Mouse (Mus musculus) midbrain, embryonic 16.5 days (tissue): ENCODE data around the gene Kif1b. TPM values are rescaled to one million over a fixed set of nuclear protein-coding genes. Genes with fewer than 3 reads are reported as not detected.
A peak's percentile ranks its signal among the peaks of the same experiment; 100 is the strongest.
"Not testable (repeated sequence)": the region's sequence is repeated elsewhere in the genome, so short reads cannot be mapped to it uniquely, and the experiment has no call there.

Experiments used
- ATAC-seq: fragments of 200-750 bp; cut with Nextera tagmentation; 2 replicates; pipeline ENCODE4 v1.8.0; 2017; ENCODE audit warnings: moderate TSS enrichment
- H3K27ac ChIP-seq: fragments of 300-500 bp; sonication (generic); 2 replicates; pipeline ENCODE4 v1.5.1; 2014; ENCODE audit warnings: mild to moderate bottlenecking, low read length, mixed read lengths
- H3K27me3 ChIP-seq: fragments of 300-500 bp; sonication (generic); 2 replicates; pipeline ENCODE4 v1.6.1; 2014; ENCODE audit warnings: low read depth, low read length, mixed read lengths; ENCODE audit not compliant: control insufficient read depth, insufficient read depth
- H3K36me3 ChIP-seq: fragments of 300-500 bp; sonication (generic); 2 replicates; pipeline ENCODE4 v1.6.1; 2014; ENCODE audit warnings: mild to moderate bottlenecking, low read length, moderate library complexity, mixed read lengths; ENCODE audit not compliant: control insufficient read depth, insufficient read depth
- H3K4me1 ChIP-seq: fragments of 300-500 bp; sonication (generic); 2 replicates; pipeline ENCODE4 v1.6.1; 2014; ENCODE audit warnings: mild to moderate bottlenecking, low read length, mixed read lengths; ENCODE audit not compliant: control insufficient read depth, insufficient read depth
- H3K4me2 ChIP-seq: fragments of 300-500 bp; sonication (generic); 2 replicates; pipeline ENCODE4 v1.6.1; 2014; ENCODE audit warnings: mild to moderate bottlenecking, low read length, mixed read lengths
- H3K4me3 ChIP-seq: fragments of 300-500 bp; sonication (generic); 2 replicates; pipeline ENCODE4 v1.5.1; 2014; ENCODE audit warnings: low read depth, mild to moderate bottlenecking, low read length, moderate library complexity, mixed read lengths
- H3K9ac ChIP-seq: fragments of 300-500 bp; sonication (generic); 2 replicates; pipeline ENCODE4 v1.6.1; 2014; ENCODE audit warnings: low read depth, low read length, mixed read lengths
- H3K9me3 ChIP-seq: fragments of 300-500 bp; sonication (generic); replicated peaks from 2 replicates; pipeline ENCODE4 v1.6.1; 2014; ENCODE audit warnings: mild to moderate bottlenecking, low read length, mixed read lengths; ENCODE audit not compliant: control insufficient read depth, poor library complexity, severe bottlenecking
- WGBS: fragments of 180-500 bp; shearing (Covaris S2); extraction: QIAGEN DNeasy Blood & Tissue Kit; methylation state at CpG from one replicate; pipeline ENCODE4 v1.1.7; 2014; 5-methylcytosine and 5-hydroxymethylcytosine counted together
- polyA plus RNA-seq: library from polyadenylated mRNA; unstranded; fragments of >200 nt; fragmentation: Nextera tagmentation; extraction: Ambion mirVana; gene quantifications from 2 replicates; pipeline ENCODE4 v1.2.1, GENCODE M21; 2015

Kif1b gene
- polyA plus RNA-seq, 1 experiment from 2014 or later: 118 TPM

DNA sequence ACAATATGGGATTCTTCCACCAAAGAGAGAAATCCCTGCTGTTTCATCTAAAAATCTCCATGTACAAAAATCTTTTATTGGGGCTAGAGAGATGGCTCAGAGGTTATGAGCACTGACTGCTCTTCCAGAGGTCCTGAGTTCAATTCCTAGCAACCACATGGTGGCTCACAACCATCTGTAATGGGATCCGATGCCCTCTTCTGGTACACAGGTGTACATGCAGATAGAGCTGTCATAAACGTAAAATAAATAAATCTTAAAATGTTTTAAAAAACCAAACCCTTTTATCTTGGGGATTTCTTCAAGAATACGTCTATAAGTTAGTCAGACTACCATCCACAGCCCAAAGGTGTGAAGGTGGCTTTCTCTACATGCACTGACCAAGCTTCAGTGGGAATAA, 78.8 kb downstream of the Kif1b start:
- not testable (repeated sequence) for ATAC-seq
- H3K36me3 ChIP-seq: peaks cover 23% of the 10 kb centered on the region
- WGBS: 97% methylated on average over 3 of the region's 3 CpGs

DNA sequence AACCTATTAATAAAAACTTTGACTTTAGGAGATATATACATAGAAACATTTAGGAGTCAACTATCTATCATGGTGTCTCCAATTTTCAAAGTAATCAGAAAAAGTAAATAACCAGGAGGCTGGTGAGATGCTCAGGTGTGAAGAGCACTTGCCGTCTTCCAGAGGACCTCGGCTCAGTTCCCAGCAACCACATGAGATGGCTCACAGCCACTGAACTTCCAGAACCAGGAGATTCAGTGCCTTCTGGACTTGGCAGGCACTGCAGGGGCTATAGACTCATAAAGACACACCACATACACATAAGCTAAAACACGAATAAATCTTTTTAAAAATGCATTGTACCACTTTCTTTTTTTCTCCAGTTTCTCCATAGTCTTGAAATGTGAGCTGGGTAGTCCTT, 79.2 kb downstream of the Kif1b start:
- Histone ChIP-seq H3K4me2 (no peak overlapping the region), H3K9me3 (no peaks in the 10 kb centered on the region), H3K9ac (no peak overlapping the region), H3K4me3 (no peak overlapping the region), H3K27me3 (no peaks in the 10 kb centered on the region), H3K27ac (no peak overlapping the region), H3K36me3 (peaks cover 26% of the 10 kb centered on the region), H3K4me1 (no peaks in the 10 kb centered on the region)
- ATAC-seq: no peak
- WGBS: 97% methylated on average over 3 of the region's 3 CpGs

More for the DNA sequence above, 78.8 kb downstream of the Kif1b start:
- not testable (repeated sequence) for H3K27ac ChIP-seq, H3K9me3 ChIP-seq, H3K4me1 ChIP-seq, H3K27me3 ChIP-seq, H3K4me3 ChIP-seq, H3K4me2 ChIP-seq, H3K9ac ChIP-seq

DNA sequence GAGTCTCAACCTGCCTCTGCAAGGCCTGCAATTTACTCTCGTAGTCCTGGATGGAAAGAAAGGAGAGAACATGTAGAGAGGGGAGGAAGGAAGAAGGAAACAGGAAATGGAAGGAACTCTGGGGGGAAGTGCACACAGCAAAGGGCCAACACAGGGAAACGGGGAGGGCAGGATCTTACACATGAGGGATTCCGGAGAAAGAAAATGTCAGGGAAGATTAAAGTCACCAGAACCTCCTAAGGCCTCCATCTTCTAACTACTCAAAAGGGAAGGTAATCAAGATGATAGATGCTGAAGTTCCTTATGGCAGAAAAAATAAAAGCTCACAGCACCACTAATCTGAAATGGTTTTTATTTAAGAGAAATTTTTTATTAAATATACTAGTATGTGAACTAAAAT, 81.2 kb downstream of the Kif1b start:
- ATAC-seq: no peak

DNA sequence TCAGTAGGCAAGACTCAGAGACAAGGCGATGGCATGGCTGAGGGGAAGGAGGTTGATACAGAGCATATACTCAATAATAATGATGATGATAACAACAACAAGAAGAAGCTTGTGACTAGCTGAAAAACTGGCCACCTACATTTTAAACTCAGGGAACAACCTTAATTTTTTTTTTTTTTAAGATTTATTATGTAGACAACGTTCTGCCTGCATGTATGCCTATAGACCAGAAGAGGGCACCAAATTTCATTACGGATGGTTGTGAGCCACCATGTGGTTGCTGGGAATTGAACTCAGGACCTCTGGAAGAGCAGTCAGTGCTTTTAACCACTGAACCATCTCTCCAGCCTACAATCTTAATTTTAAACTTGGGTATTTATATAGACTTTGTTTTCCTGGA, 84.0 kb downstream of the Kif1b start:
- peaks cover 39% of the 10 kb centered on the region for H3K36me3 ChIP-seq
- no peaks in the 10 kb centered on the region for H3K9me3 ChIP-seq
- H3K4me3 ChIP-seq: no peak overlapping the region
- H3K9ac ChIP-seq: no peak overlapping the region
- no peak overlapping the region for H3K27ac ChIP-seq
- peaks cover 10% of the 10 kb centered on the region for H3K4me1 ChIP-seq
- WGBS: 93% methylated on average over 3 of the region's 3 CpGs
- no peak for ATAC-seq
- H3K27me3 ChIP-seq: no peaks in the 10 kb centered on the region
- no peak overlapping the region for H3K4me2 ChIP-seq

More for the DNA sequence above, 81.2 kb downstream of the Kif1b start:
- Histone ChIP-seq H3K27me3 (no peaks in the 10 kb centered on the region), H3K27ac (no peak overlapping the region), H3K9me3 (no peaks in the 10 kb centered on the region), H3K4me2 (no peak overlapping the region), H3K4me1 (no peaks in the 10 kb centered on the region), H3K4me3 (no peak overlapping the region), H3K9ac (no peak overlapping the region), H3K36me3 (peaks cover 38% of the 10 kb centered on the region)
- WGBS: 76% methylated on average over 3 of the region's 3 CpGs

DNA sequence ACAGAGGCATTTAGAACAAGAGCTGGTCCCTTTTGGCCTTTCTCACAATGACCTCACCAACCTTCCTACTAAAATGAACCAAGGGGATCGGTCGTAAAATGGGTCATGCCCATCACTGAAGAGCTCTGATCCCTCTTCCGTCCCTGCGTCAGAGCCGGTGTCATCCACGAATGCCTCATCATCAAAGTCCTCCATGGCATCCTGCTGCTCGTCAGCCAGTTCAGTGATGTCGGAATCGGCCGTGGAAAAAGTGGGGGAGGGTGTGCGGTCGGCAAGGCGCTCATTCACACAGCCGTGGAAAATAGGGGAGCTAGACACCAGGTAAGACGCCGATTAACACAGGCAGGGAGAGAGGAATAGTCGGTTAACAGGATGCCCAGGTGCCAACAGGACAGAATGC, 87.0 kb downstream of the Kif1b start:
- no peak overlapping the region for H3K4me3 ChIP-seq
- H3K27me3 ChIP-seq: no peaks in the 10 kb centered on the region
- H3K4me2 ChIP-seq: no peak overlapping the region
- no peaks in the 10 kb centered on the region for H3K9me3 ChIP-seq
- 40% methylated on average over 17 of the region's 17 CpGs for WGBS
- H3K9ac ChIP-seq: 0 out of 2 replicates have a peak overlapping the region, but pooled peaks have one; percentile 21
- H3K36me3 ChIP-seq: peaks cover 43% of the 10 kb centered on the region
- no peak for ATAC-seq
- peak overlapping the region; percentile 75 for H3K27ac ChIP-seq
- peaks cover 10% of the 10 kb centered on the region for H3K4me1 ChIP-seq

DNA sequence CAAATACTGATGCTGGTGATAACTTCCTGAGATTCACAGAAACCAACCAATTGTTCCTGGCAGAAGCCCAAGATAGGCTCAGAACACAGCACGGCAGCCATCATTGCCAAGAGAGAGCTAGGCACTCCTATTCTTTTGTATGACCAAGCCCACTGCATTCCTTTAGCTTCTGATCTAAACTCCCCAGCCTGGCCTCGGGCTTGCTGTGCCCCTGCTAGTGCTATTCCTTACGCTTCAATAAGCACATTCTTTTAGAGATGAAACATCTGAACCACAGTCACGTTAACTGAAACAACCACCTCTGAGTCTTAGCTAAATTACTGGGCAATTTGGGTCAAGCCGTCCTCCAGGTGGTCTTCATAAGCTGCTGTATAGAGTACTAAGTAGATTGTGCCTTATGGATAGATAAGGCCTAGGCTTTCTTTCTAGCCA, 87.4 kb downstream of the Kif1b start:
- ATAC-seq: peak; percentile 68; the same call in 1 of the 2 replicates
- H3K36me3 ChIP-seq: peaks cover 44% of the 10 kb centered on the region
- no peaks in the 10 kb centered on the region for H3K9me3 ChIP-seq
- H3K4me2 ChIP-seq: no peak overlapping the region
- 0 out of 2 replicates have a peak overlapping the region, but pooled peaks have one; percentile 21 for H3K9ac ChIP-seq
- no peaks in the 10 kb centered on the region for H3K27me3 ChIP-seq
- WGBS: 12% methylated on average over 5 of the region's 5 CpGs
- H3K4me3 ChIP-seq: no peak overlapping the region
- peak overlapping the region; percentile 75 for H3K27ac ChIP-seq
- peaks cover 10% of the 10 kb centered on the region for H3K4me1 ChIP-seq

DNA sequence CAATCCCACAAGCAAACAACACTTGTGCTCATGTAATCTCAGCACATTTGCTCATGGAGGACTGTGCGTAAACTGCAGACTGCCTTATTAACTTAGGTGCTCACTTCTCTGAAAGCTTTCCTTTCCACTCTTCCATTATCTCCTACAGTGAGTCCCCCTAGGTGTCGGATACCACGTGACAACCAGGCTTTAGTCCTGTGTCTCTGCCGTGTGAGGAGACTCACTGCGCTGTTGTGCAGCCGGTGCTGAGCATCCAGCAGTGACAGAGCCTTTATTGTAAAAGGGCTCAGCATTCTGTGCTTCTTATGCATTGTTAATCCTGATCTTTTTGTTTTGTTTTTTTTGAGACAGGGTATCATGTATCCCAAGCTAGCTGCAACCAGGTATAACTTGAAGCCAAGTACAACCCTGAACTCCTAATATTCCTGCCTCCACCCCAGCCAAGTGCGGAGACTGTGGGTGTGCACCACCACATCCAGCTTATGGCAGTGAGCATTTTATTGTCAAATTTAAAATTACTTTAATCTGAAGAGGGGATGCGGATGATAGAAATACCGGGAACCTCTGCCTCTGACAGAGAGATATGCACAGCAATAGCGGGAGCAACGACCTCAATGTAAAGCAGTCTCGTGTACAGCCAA, 88.0 kb downstream of the Kif1b start:
- Histone ChIP-seq H3K9ac (no peak overlapping the region), H3K9me3 (no peaks in the 10 kb centered on the region), H3K4me3 (no peak overlapping the region), H3K36me3 (peaks cover 45% of the 10 kb centered on the region), H3K4me1 (peaks cover 10% of the 10 kb centered on the region), H3K27ac (peak overlapping the region; percentile 75), H3K4me2 (no peak overlapping the region), H3K27me3 (no peaks in the 10 kb centered on the region)
- 45% methylated on average over 12 of the region's 12 CpGs for WGBS
- 0 out of 2 replicates have a peak, but pooled peaks have one; percentile 39 for ATAC-seq

DNA sequence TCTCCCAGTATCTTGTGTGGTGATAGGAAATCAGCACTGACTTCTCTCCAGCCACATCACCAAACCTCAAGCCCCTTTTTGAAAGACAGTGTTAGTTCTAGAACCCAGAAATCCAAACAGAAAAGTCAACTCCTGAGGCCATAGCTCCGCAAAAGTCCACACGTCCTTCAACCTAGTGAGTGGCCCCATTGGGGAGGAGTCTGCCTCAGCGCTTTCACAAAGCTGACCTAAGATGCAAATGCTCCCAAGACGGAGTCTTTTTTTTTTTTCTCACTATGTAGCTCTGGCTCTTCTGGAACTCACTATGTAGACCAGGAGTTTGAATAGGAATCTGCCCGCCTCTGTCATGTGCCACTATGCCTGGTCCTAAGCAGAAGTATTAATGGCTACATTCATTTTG, 89.0 kb downstream of the Kif1b start:
- Histone ChIP-seq H3K27me3 (no peaks in the 10 kb centered on the region), H3K36me3 (peaks cover 45% of the 10 kb centered on the region), H3K4me3 (no peak overlapping the region), H3K4me2 (no peak overlapping the region), H3K4me1 (peaks cover 10% of the 10 kb centered on the region), H3K9ac (no peak overlapping the region), H3K9me3 (no peaks in the 10 kb centered on the region), H3K27ac (no peak overlapping the region)
- WGBS: 87% methylated on average over 5 of the region's 5 CpGs
- no peak for ATAC-seq

DNA sequence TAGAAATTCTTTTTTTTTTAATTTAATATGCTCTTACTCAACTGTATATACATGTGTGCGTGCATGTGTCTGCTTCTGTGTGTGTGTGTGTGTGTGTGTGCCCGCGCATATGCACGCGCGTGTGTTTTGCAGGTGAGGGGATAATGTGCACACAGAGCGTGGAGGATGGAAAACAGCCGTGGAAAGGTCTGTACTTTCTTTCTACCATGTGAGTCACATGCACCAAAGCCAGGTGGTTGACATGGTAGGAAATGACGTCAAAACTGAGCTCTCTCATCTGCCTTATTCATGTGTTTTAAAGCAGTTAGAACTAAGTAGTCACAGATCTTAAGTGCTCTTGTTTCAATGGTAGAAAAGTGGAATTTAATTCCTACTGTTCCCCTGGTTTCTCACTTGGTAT, 91.5 kb downstream of the Kif1b start:
- Histone ChIP-seq H3K27me3 (no peaks in the 10 kb centered on the region), H3K9ac (no peak overlapping the region), H3K27ac (no peak overlapping the region), H3K4me1 (peaks cover 10% of the 10 kb centered on the region), H3K9me3 (no peaks in the 10 kb centered on the region), H3K4me3 (no peak overlapping the region), H3K36me3 (peaks cover 51% of the 10 kb centered on the region), H3K4me2 (no peak overlapping the region)
- 91% methylated on average over 9 of the region's 9 CpGs for WGBS
- ATAC-seq: no peak
